ENCODE assay signal across 18 mouse cellular contexts in genomic region chr8:103608291-103608690, GRCm38 (mm10).
DNase-seq lines count a peak whose midpoint lies in the region; TF ChIP-seq lines count a peak whose summit lies in the region.
"Had no signal": no experiment of that assay in that cellular context is flagged by ENCODE, and none has a peak within 500 bp of the region (broad histone marks: within the 10 kb centered on the region; RNA-seq: fewer than 3 reads in every experiment).

No protein-coding gene starts in this region.

- H3K4me3 ChIP-seq in left cerebral cortex, adult 2 months, result no peak overlapping the region
- H3K4me3 ChIP-seq: embryonic facial prominence, embryonic 10.5 days; embryonic facial prominence, embryonic 12.5 days; forebrain, embryonic 13.5 days; forebrain, embryonic 15.5 days had no signal

- no peak for TF ChIP-seq CTCF in left cerebral cortex, adult 2 months (IDR thresholded peaks at IDR 0.05)

- no peak overlapping the region for H3K27ac ChIP-seq in left cerebral cortex, adult 2 months
- H3K27ac ChIP-seq: embryonic facial prominence, embryonic 10.5 days; embryonic facial prominence, embryonic 12.5 days; forebrain, embryonic 13.5 days; forebrain, embryonic 15.5 days had no signal

- peak; percentile 4 for DNase-seq in left cerebral cortex, adult 11 months (ENCODE audit: low spot score)
- DNase-seq in left cerebral cortex, adult 2 months (ENCODE audit: extremely low spot score in 1 of 2, low spot score in 2 of 2), result no peak
- peak; percentile 6 for DNase-seq in right cerebral cortex, adult 18-20 months
- no peak for DNase-seq in right cerebral cortex, postnatal 25 days
- peak; percentile 41 for DNase-seq in telencephalon, adult 2 months (ENCODE audit: low read depth, low spot score)
- no peak for DNase-seq in lung, postnatal 14 days
- DNase-seq: adrenal gland, adult 2 months; adrenal gland, postnatal 10 days; adrenal gland, postnatal 25 days; cerebellum, adult 11-12 months; cerebellum, adult 2 months; cerebellum, adult 9-10 months; cerebellum, postnatal 10 days; cerebellum, postnatal 25 days had no signal

- intact Hi-C loops in left cerebral cortex, adult 2 months (cut with DNase I), result no loop called here

Comparison
In these comparisons a context has a peak if more than half of its experiments do, and no peak if none do; other contexts are left out.
1. DNase-seq: peak in left cerebral cortex, adult 11 months (single experiment), right cerebral cortex, adult 18-20 months (single experiment) and telencephalon, adult 2 months (single experiment); none in left cerebral cortex, adult 2 months (0 of 2), right cerebral cortex, postnatal 25 days (single experiment) and lung, postnatal 14 days (single experiment).